7 mouse cellular contexts compared by ENCODE assay signal in genomic region chr6:72647383-72647820, GRCm38 (mm10). TPM values are rescaled to one million over a fixed set of nuclear protein-coding genes. Genes with fewer than 3 reads are reported as not detected.
DNase-seq lines count a peak whose midpoint lies in the region; ATAC-seq lines count a peak whose summit lies in the region.

No protein-coding gene starts in this region.

- H3K36me3 ChIP-seq in hindbrain, embryonic 14.5 days (replicated peaks; ENCODE audit: control insufficient read depth, insufficient read depth): no peaks in the 10 kb centered on the region

- H3K27me3 ChIP-seq in hindbrain, embryonic 14.5 days (ENCODE audit: control insufficient read depth, insufficient read depth, low read length): no peaks in the 10 kb centered on the region

- 66% methylated on average over 10 of the region's 10 CpGs for WGBS in hindbrain, embryonic 14.5 days

- H3K4me3 ChIP-seq in hindbrain, embryonic 14.5 days (replicated peaks; ENCODE audit: low read length): no peak overlapping the region

- no peaks in the 10 kb centered on the region for H3K9me3 ChIP-seq in hindbrain, embryonic 14.5 days (ENCODE audit: control insufficient read depth, low read length)

- peak; percentile 58; the same call in 1 of the 2 replicates for ATAC-seq in hindbrain, embryonic 14.5 days (ENCODE audit: low FRiP score)

- H3K4me2 ChIP-seq in hindbrain, embryonic 14.5 days (replicated peaks): no peak overlapping the region

- H3K4me1 ChIP-seq in hindbrain, embryonic 14.5 days (replicated peaks; ENCODE audit: control insufficient read depth, insufficient read depth, low read length): no peaks in the 10 kb centered on the region; the same call in 1 of the 2 replicates

- no peak overlapping the region for H3K9ac ChIP-seq in hindbrain, embryonic 14.5 days

- H3K27ac ChIP-seq in hindbrain, embryonic 14.5 days: no peak overlapping the region

- peak; percentile 78 for DNase-seq in adipocyte (ENCODE audit: low spot score)
- DNase-seq in cerebellum, postnatal 4 days (ENCODE audit: low spot score in 2 of 2): peak; percentile 53 to 79
- peak; percentile 69 for DNase-seq in gastrocnemius, adult 18-20 months (ENCODE audit: low spot score)
- peak; percentile 84 for DNase-seq in hindbrain, embryonic 14.5 days (ENCODE audit: low spot score)
- DNase-seq in layer of hippocampus, postnatal 36 days: peak; percentile 54 to 70
- DNase-seq in lung, postnatal 25 days (ENCODE audit: low spot score): peak; percentile 74
- DNase-seq in right cerebral cortex, adult 2 months (ENCODE audit: low spot score in 2 of 2): peak; percentile 85 to 86

RNA-seq across cellular contexts. Expression of gene Tgoln1, which starts 30.6 kb away (rescaled TPM):
- 10 to 100 TPM; 24.0 to 27.9 TPM for total RNA-seq in gastrocnemius, adult 18-20 months (2021)
- 43.0 and 49.2 TPM in 2 replicates for polyA plus RNA-seq in hindbrain, embryonic 14.5 days (2014; fragmentation: Nextera tagmentation; extraction: Ambion mirVana)
- 10 to 100 TPM; 88.8 to 91.6 TPM for total RNA-seq in layer of hippocampus, postnatal 36 days (2021)

RNA-seq across cellular contexts. Expression of gene Retsat, which starts 49.1 kb away (rescaled TPM):
- 10 to 100 TPM; 62.7 to 71.1 TPM for total RNA-seq in gastrocnemius, adult 18-20 months (2021)
- polyA plus RNA-seq in hindbrain, embryonic 14.5 days (2014; fragmentation: Nextera tagmentation; extraction: Ambion mirVana): 6.2 and 6.6 TPM in 2 replicates
- total RNA-seq in layer of hippocampus, postnatal 36 days (2021): 10 to 100 TPM; 54.3 to 55.6 TPM

RNA-seq across cellular contexts. Expression of gene Elmod3, which starts 49.2 kb away (rescaled TPM):
- 1 to 10 TPM; 7.3 to 8.7 TPM for total RNA-seq in gastrocnemius, adult 18-20 months (2021)
- 16.8 and 20.0 TPM in 2 replicates for polyA plus RNA-seq in hindbrain, embryonic 14.5 days (2014; fragmentation: Nextera tagmentation; extraction: Ambion mirVana)
- 10 to 100 TPM; 20.3 to 22.3 TPM for total RNA-seq in layer of hippocampus, postnatal 36 days (2021)
